Mouse (Mus musculus) liver, postnatal 0 days (tissue): Measurements from ENCODE around the gene Fut7.

Experiments
- CTCF ChIP-seq: sonication (generic); IDR thresholded peaks from 2 replicates; pipeline ENCODE4 v1.5.1; 2016; ENCODE audit warnings: antibody characterized with exemption, low read depth
- EP300 ChIP-seq: IDR thresholded peaks from 2 replicates; pipeline ENCODE4 v1.6.1; 2016; ENCODE audit warnings: antibody characterized with exemption, low read depth, mild to moderate bottlenecking

GRCm38 (mm10) chr2:25461407-25461806, 38.3 kb downstream of the Fut7 start:
- TF ChIP-seq CTCF (no peak), EP300 (no peak)
